Mouse (Mus musculus): ENCODE results near the gene Gm34302. TPM values are rescaled to one million over a fixed set of nuclear protein-coding genes. Genes with fewer than 3 reads are reported as not detected.

Gene Gm34302
- polyA plus RNA-seq, 1 experiment from 2014 or later = not detected

DNA sequence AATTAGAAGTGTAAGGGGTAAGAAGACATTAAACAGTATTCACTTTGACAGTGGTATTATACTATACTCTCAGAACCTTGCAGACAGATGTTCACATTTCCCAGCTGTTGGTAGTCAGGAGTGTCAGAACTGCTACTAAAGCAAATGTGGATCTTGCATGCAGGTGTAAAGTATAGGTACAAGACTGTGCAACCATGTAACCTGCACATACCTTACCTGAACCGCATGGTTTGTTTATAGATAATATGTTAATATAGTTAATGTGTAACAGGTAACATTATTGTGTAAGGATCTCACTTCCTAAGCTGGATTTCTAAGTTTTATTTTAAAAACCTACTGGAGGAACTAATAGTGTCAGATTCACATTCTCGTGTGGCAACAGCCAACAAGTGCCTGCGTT, 44.8 kb downstream of the Gm34302 start:
- Histone ChIP-seq H3K36me3 (no peaks in the 10 kb centered on the region), H3K27me3 (no peaks in the 10 kb centered on the region), H3K27ac (replicated peaks) (no peak overlapping the region), H3K9me3 (no peaks in the 10 kb centered on the region), H3K4me2 (no peak overlapping the region), H3K4me3 (no peak overlapping the region), H3K4me1 (replicated peaks) (no peaks in the 10 kb centered on the region), H3K9ac (no peak overlapping the region)
- ATAC-seq (ENCODE audit: low read depth) = no peak
- 84% methylated on average over 3 of the region's 3 CpGs for WGBS

Other genes with a start within 250 kb of the Gm34302 start
- gene Mme, start 242.3 kb downstream of the Gm34302 start, polyA plus RNA-seq (2015; fragmentation: Nextera tagmentation; extraction: Ambion mirVana) = 3.9 and 5.3 TPM in 2 replicates

Measured in neural tube, embryonic 13.5 days (tissue).